Mouse (Mus musculus) liver, adult 2 months (tissue): ENCODE data around the gene Gad2. TPM values are rescaled to one million over a fixed set of nuclear protein-coding genes. Genes with fewer than 3 reads are reported as not detected.

Experiments
- DNase-seq: peaks from one replicate; pipeline ENCODE4 v3.0.0-alpha.2; 2011; ENCODE audit warnings: low read depth, low spot score; ENCODE audit errors: extremely low read depth
- H3K27ac ChIP-seq: fragments of 200-500 bp; replicated peaks from 2 replicates; pipeline ENCODE4 v1.5.1; 2012; ENCODE audit warnings: low read depth, mild to moderate bottlenecking, control low read depth, inconsistent platforms, low read length; ENCODE audit not compliant: insufficient read depth
- H3K27me3 ChIP-seq: fragments of 200-500 bp; 2 replicates; pipeline ENCODE4 v1.6.1; 2012; ENCODE audit warnings: mild to moderate bottlenecking, moderate library complexity, low read length, inconsistent platforms; ENCODE audit not compliant: control insufficient read depth, insufficient read depth
- H3K36me3 ChIP-seq: fragments of 200-500 bp; 2 replicates; pipeline ENCODE4 v1.6.1; 2012; ENCODE audit warnings: low read length, inconsistent platforms; ENCODE audit not compliant: control insufficient read depth, insufficient read depth
- H3K4me1 ChIP-seq: fragments of 200-500 bp; 2 replicates; pipeline ENCODE4 v1.6.1; 2011; ENCODE audit warnings: low read length; ENCODE audit not compliant: control insufficient read depth, insufficient read depth
- H3K4me3 ChIP-seq: fragments of 200-500 bp; 2 replicates; pipeline ENCODE4 v1.5.1; 2011; ENCODE audit warnings: low read depth, mild to moderate bottlenecking, control low read depth, low read length, moderate library complexity; ENCODE audit not compliant: insufficient read depth
- H3K79me2 ChIP-seq: fragments of 200-500 bp; 2 replicates; pipeline ENCODE4 v1.6.1; 2012; ENCODE audit warnings: inconsistent platforms, mild to moderate bottlenecking, low read length, moderate library complexity; ENCODE audit not compliant: control insufficient read depth, insufficient read depth
- H3K9ac ChIP-seq: fragments of 200-500 bp; 2 replicates; pipeline ENCODE4 v1.6.1; 2012; ENCODE audit warnings: low read depth, mild to moderate bottlenecking, control low read depth, inconsistent platforms, low read length
- CTCF ChIP-seq: fragments of 200-500 bp; IDR thresholded peaks from 2 replicates; pipeline ENCODE4 v1.5.1; 2011; ENCODE audit warnings: low read depth, low read length, control low read depth
- POLR2A ChIP-seq: fragments of 200-500 bp; IDR thresholded peaks from 2 replicates; pipeline ENCODE4 v1.6.1; 2011; ENCODE audit warnings: low read length, control low read depth; ENCODE audit not compliant: insufficient read depth; ENCODE audit errors: extremely low read depth
- whole genome bisulfite sequencing: fragments of 180-500 bp; shearing (Covaris S2); methylation state at CpG from one replicate; pipeline ENCODE4 v1.1.7; 2018; 5-methylcytosine and 5-hydroxymethylcytosine counted together
- polyA plus RNA-seq: library from polyadenylated mRNA; depleted of rRNA; stranded (reverse); fragments of >200 nt; gene quantifications from 2 replicates; pipeline ENCODE4 v1.2.3, GENCODE M21; 2012
- total RNA-seq: library from RNA; depleted of rRNA; stranded (reverse); fragments of >200 nt; gene quantifications from 2 replicates; pipeline ENCODE4 v1.2.3, GENCODE M21; 2014

Gad2 gene
- total and polyA plus RNA-seq, 2 experiments = under 0.01 TPM; not detected in 1

DNA sequence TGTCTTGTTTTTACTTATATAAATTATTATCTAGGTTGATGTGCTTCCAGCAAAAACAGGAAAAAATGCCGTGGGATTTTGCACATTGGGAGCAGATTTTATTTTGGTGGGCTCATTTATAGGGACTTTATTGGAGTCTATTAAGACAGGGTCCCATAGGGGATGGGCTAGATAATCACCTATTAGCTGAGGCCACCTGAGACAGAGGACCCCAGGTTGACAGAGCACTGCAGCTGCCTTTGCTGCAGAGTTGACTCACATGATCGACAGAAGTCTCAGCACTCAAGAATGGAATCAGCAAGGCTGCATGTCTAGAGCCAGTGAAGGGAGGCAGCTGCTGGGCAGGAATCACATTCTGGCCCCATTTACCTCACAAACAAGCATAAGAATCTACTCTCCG, 84.2 kb downstream of the Gad2 start:
- H3K4me3 ChIP-seq = no peak overlapping the region
- no peak for DNase-seq
- H3K79me2 ChIP-seq = no peaks in the 10 kb centered on the region
- H3K27ac ChIP-seq = no peak overlapping the region
- TF ChIP-seq POLR2A (no peak), CTCF (no peak)
- no peaks in the 10 kb centered on the region for H3K4me1 ChIP-seq
- 73% methylated on average over 3 of the region's 3 CpGs for WGBS
- no peak overlapping the region for H3K9ac ChIP-seq
- no peaks in the 10 kb centered on the region for H3K27me3 ChIP-seq
- no peaks in the 10 kb centered on the region for H3K36me3 ChIP-seq

DNA sequence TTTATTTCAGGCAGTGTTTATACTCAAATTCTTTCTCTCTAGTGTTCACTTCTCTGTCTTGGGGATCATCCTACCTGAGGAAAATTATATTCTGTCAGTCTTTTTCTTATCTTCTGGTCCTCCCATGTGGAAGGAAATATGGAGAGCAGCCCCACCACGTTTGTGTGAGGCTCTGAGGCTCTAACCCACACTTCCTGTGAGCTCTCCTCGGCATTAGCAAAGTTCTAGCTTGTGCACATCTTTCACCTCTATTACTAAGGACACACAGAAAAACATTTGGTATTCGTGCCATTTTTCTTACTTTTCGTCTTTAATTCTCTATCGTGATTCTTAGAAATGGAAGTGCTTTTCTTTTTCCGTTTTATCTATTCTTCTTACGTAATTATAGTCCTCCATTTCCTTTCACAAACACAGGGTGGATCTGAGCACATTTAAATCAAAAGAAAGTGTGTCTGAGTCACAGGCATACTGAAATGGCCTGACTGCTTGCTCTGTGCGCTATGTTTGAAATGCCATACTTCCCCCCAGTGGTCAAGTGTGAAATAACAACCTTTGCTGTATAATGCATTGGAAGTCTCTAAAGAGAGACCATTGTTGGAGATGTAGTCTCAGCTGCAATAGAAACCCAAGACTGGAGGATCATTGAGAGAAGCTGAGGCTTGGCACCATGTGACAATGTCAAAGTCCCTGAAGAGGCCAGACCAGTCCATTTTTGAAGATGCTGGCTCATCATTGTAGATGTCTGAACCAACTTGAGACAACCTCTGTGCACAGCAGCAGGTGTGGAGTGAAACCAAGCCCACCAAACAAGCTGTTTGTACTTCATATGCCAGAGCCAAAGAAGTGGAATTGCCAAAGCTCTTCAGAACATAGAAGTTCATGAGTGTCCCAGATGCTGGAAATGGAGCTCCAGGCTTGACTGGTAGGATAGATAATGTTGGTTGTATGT, 99.8 kb downstream of the Gad2 start:
- 23% methylated on average over 8 of the region's 8 CpGs for WGBS
- no peak overlapping the region for H3K4me3 ChIP-seq
- H3K36me3 ChIP-seq = no peaks in the 10 kb centered on the region
- peak; percentile 58 for DNase-seq
- no peaks in the 10 kb centered on the region for H3K27me3 ChIP-seq
- no peaks in the 10 kb centered on the region for H3K79me2 ChIP-seq
- no peak overlapping the region for H3K27ac ChIP-seq
- TF ChIP-seq POLR2A = no peak
- peak; percentile 58 for TF ChIP-seq CTCF
- H3K4me1 ChIP-seq = no peaks in the 10 kb centered on the region
- no peak overlapping the region for H3K9ac ChIP-seq

DNA sequence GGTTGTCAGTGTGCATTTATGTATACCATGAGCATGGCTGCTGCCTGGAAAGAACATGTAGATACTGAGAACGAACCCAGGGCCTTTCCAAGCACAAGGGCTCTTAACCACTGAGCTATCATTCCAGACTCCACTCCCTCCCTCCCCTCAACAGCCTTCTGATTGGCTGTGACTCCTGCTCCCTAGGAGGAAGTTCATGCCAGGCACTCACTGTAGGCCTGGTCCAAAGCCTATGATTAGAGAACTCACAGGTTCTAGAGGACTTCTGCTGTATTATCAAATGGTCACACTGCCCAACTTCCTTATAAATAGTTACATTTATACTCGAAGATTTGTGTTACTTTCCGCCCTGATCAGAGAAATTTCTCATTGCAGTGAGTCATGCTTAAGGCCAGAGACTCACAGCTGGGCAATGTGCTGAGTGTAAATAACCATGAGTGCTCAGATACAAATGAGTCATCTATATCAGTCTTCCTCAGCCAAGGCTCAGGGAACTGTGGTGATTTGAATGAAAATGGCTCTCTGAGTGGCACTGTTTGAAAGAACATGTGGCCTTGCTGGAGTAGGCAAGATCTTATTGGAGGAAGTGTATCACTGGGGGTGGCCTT, 102.0 kb downstream of the Gad2 start:
- no peaks in the 10 kb centered on the region for H3K4me1 ChIP-seq
- no peak overlapping the region for H3K4me3 ChIP-seq
- no peaks in the 10 kb centered on the region for H3K36me3 ChIP-seq
- H3K79me2 ChIP-seq = no peaks in the 10 kb centered on the region
- peak; percentile 7 for DNase-seq
- no peak overlapping the region for H3K27ac ChIP-seq
- TF ChIP-seq POLR2A (no peak), CTCF (no peak)
- H3K9ac ChIP-seq = no peak overlapping the region
- 63% methylated on average over 3 of the region's 3 CpGs for WGBS
- H3K27me3 ChIP-seq = 0 out of 2 replicates have a peak, but pooled peaks cover 3% of the 10 kb centered on the region

DNA sequence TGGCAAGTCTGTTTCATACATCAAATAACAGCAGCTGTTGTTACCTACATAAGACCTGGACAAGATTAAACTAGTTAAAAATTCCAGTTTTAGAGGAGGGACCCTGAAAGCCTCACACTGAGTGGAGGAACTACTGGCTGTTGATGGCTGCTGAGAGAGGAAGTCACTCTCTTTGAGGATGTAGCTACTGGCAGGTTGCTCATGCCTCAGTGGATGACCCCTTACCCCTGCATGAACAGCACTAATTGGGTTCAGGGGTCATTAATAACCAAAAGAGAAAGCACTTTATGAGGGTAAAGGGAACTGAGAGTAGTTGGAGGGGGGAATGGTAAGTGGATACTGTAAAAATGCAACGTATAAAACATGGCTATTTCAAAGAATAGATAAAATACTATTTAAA, 105.1 kb downstream of the Gad2 start:
- Histone ChIP-seq H3K4me1 (no peaks in the 10 kb centered on the region), H3K36me3 (no peaks in the 10 kb centered on the region), H3K4me3 (no peak overlapping the region), H3K27ac (no peak overlapping the region), H3K79me2 (no peaks in the 10 kb centered on the region), H3K9ac (no peak overlapping the region), H3K27me3 (0 out of 2 replicates have a peak, but pooled peaks cover 3% of the 10 kb centered on the region)
- WGBS = 79% methylated on average over 1 of the region's 1 CpGs
- peak; percentile 18 for DNase-seq
- TF ChIP-seq CTCF (no peak), POLR2A (no peak)

DNA sequence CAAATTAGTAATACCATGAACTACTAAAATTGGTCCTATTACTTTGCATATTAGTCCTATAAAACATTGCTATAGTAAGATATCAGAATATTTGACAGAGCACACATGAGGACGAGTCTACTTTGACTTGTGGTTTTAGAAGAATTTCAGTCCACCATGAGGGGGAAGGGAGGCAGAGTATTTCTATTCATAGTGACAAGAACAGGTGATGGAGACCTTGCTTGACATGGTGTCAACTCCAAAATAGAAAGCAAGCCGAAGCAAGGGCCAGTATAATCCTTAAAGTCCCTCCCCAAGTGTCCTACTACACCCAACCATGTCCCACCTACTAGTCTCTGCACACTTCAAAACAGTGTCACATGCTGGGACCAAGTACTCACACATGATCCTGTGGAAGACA, 114.1 kb downstream of the Gad2 start:
- WGBS = 69% methylated on average over 2 of the region's 2 CpGs
- no peaks in the 10 kb centered on the region for H3K4me1 ChIP-seq
- TF ChIP-seq CTCF (no peak), POLR2A (no peak)

DNA sequence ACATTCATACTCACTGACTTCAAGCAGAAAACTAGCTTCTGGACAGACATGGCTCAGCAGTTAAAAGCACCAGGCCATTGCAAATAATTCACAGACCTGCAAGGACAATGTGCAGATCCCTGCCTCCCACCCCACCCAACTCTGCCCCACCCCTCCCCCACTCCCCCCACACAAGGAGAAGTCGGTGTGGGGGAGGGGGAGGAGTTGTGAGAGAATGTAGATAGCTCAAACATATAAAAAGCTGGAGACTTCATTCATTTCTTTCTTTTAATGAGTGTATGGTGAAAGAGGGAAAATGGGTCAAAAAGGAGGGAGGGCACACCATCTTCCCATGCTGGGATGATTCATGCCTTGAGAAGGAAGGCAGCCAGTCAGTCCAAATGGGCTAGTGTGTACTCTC, 117.4 kb downstream of the Gad2 start:
- WGBS = 50% methylated on average over 1 of the region's 1 CpGs
- no peaks in the 10 kb centered on the region for H3K36me3 ChIP-seq
- peak; percentile 35 for DNase-seq

More for the DNA sequence above, 114.1 kb downstream of the Gad2 start:
- H3K79me2 ChIP-seq = no peaks in the 10 kb centered on the region
- H3K27me3 ChIP-seq = no peaks in the 10 kb centered on the region
- H3K9ac ChIP-seq = no peak overlapping the region
- no peaks in the 10 kb centered on the region for H3K36me3 ChIP-seq
- H3K27ac ChIP-seq = no peak overlapping the region
- DNase-seq = no peak
- no peak overlapping the region for H3K4me3 ChIP-seq

More for the DNA sequence above, 117.4 kb downstream of the Gad2 start:
- H3K79me2 ChIP-seq = no peaks in the 10 kb centered on the region
- H3K4me3 ChIP-seq = no peak overlapping the region
- no peaks in the 10 kb centered on the region for H3K27me3 ChIP-seq
- no peak for TF ChIP-seq POLR2A
- no peak for TF ChIP-seq CTCF
- no peak overlapping the region for H3K27ac ChIP-seq
- 0 out of 2 replicates have a peak, but pooled peaks cover 2% of the 10 kb centered on the region for H3K4me1 ChIP-seq
- no peak overlapping the region for H3K9ac ChIP-seq
